Mouse (Mus musculus): ENCODE measurements around the gene Prss8. TPM values are rescaled to one million over a fixed set of nuclear protein-coding genes. Genes with fewer than 3 reads are reported as not detected.
A peak's percentile ranks its signal among the peaks of the same experiment; 100 is the strongest.

Gene Prss8
- total RNA-seq, 2 experiments from 2014 or later, result not detected

GRCm38 (mm10) chr7:127880431-127880830, 49.5 kb downstream of the Prss8 start:
- no peak for DNase-seq
- Histone ChIP-seq H3K4me3 (no peak overlapping the region), H3K27ac (no peak overlapping the region)
- no peak for TF ChIP-seq CTCF (IDR thresholded peaks at IDR 0.05)
- intact Hi-C loops (cut with DNase I), result no loop called here

- no peak for DNase-seq
- Histone ChIP-seq H3K27ac (no peak overlapping the region), H3K4me3 (no peak overlapping the region)
- no peak for TF ChIP-seq CTCF (IDR thresholded peaks at IDR 0.05)
- intact Hi-C loops (cut with DNase I), result loop anchor here (5.0 kb wide), 1 partner anchor 33 kb away; the partner anchor contains the start of gene Kat8
Measured at GRCm38 (mm10) chr7:127879301-127879700, 50.6 kb downstream of the Prss8 start.

- intact Hi-C loops (cut with DNase I), result loop anchor here (5.0 kb wide), 1 partner anchor 36 kb away; the partner anchor contains the start of gene Kat8
- peak within 1 kb of the TSS; percentile 99 for H3K27ac ChIP-seq
- DNase-seq, result peak; percentile 94
- peak within 1 kb of the TSS; percentile 96 for H3K4me3 ChIP-seq
- no peak for TF ChIP-seq CTCF (IDR thresholded peaks at IDR 0.05)
Measured at GRCm38 (mm10) chr7:127876467-127877348, 53.2 kb downstream of the Prss8 start, which contains the start of gene Zfp668. Zfp668 (minus strand) TSS chr7:127876828.

GRCm38 (mm10) chr7:127876041-127876466, 53.9 kb downstream of the Prss8 start, which contains the start of gene Zfp646:
Zfp646 (plus strand) TSS chr7:127876221.
- H3K4me3 ChIP-seq, result peak within 1 kb of the TSS; percentile 96
- peak; percentile 86 for DNase-seq
- intact Hi-C loops (cut with DNase I), result loop anchor here (5.0 kb wide), 1 partner anchor 36 kb away; the partner anchor contains the start of gene Kat8
- TF ChIP-seq CTCF (IDR thresholded peaks at IDR 0.05), result no peak
- peak within 1 kb of the TSS; percentile 99 for H3K27ac ChIP-seq

Other genes with a start within 250 kb of the Prss8 start
- gene Bcl7c, start 221.2 kb downstream of the Prss8 start, total RNA-seq (2021), result 10 to 100 TPM; 26.7 to 32.9 TPM
- gene Ctf1, start 217.4 kb downstream of the Prss8 start, total RNA-seq (2021), result 10 to 100 TPM; 16.8 to 18.1 TPM
- gene Ctf2, start 197.9 kb downstream of the Prss8 start, total RNA-seq (2021), result not detected
- gene Fbxl19, start 185.6 kb downstream of the Prss8 start, total RNA-seq (2021), result 1 to 10 TPM; 1.2 to 2.0 TPM
- gene Orai3, start 160.3 kb downstream of the Prss8 start, total RNA-seq (2021), result 10 to 100 TPM; 10.1 to 11.7 TPM
- gene Setd1a, start 153.4 kb downstream of the Prss8 start, total RNA-seq (2021), result 10 to 100 TPM; 15.3 to 20.8 TPM
- 1 to 10 TPM; 1.9 to 2.1 TPM for gene Gm49388, start 144.5 kb downstream of the Prss8 start, total RNA-seq (2021)
- 1 to 10 TPM; 4.7 to 6.2 TPM for gene Hsd3b7, start 129.5 kb downstream of the Prss8 start, total RNA-seq (2021)
- 10 to 100 TPM; 55.4 to 59.0 TPM for gene Stx4a, start 105.8 kb downstream of the Prss8 start, total RNA-seq (2021)
- gene Stx1b, start 105.6 kb downstream of the Prss8 start, total RNA-seq (2021), result 1 to 10 TPM; 1.0 TPM
- gene Zfp646, start 53.9 kb downstream of the Prss8 start, total RNA-seq (2021), result 10 to 100 TPM; 11.8 to 15.4 TPM
- 1 to 10 TPM; 3.3 to 5.0 TPM for gene Zfp668, start 53.3 kb downstream of the Prss8 start, total RNA-seq (2021)
- 1 to 10 TPM; 1.2 to 2.0 TPM for gene Prss53, start 39.1 kb downstream of the Prss8 start, total RNA-seq (2021)
- gene Gm21974, start 34.6 kb downstream of the Prss8 start, total RNA-seq (2021), result not detected
- gene Vkorc1, start 34.5 kb downstream of the Prss8 start, total RNA-seq (2021), result 10 to 100 TPM in 1 of 2 experiments, 1 to 10 TPM in 1; 9.2 to 12.6 TPM
- gene Bckdk, start 26.0 kb downstream of the Prss8 start, total RNA-seq (2021), result 100 to 1,000 TPM; 169 to 177 TPM
- 10 to 100 TPM; 24.3 to 26.6 TPM for gene Kat8, start 17.6 kb downstream of the Prss8 start, total RNA-seq (2021)
- gene Prss36, start 16.6 kb upstream of the Prss8 start, total RNA-seq (2021), result 1 to 10 TPM; 6.0 to 7.1 TPM
- 10 to 100 TPM; 77.8 to 99.5 TPM for gene Fus, start 37.4 kb upstream of the Prss8 start, total RNA-seq (2021)
- under 1 TPM; 0.38 to 0.89 TPM for gene Pycard, start 63.8 kb upstream of the Prss8 start, total RNA-seq (2021)
- gene Trim72, start 73.8 kb upstream of the Prss8 start, total RNA-seq (2021), result 100 to 1,000 TPM; 186 to 238 TPM
- gene Itgam, start 132.5 kb upstream of the Prss8 start, total RNA-seq (2021), result 1 to 10 TPM; 1.0 to 1.9 TPM
- not detected for gene Gm49368, start 132.6 kb upstream of the Prss8 start, total RNA-seq (2021)
- under 1 TPM in 1 of 2 experiments, not detected in 1; 0.26 TPM for gene Itgax, start 199.4 kb upstream of the Prss8 start, total RNA-seq (2021)
- not detected for gene Itgad, start 224.3 kb upstream of the Prss8 start, total RNA-seq (2021)

Data from gastrocnemius, adult 2 months (tissue).